Mouse (Mus musculus) MEL (cell line): ENCODE results near the gene Trappc10. TPM values are rescaled to one million over a fixed set of nuclear protein-coding genes. Genes with fewer than 3 reads are reported as not detected.

Experiments used
- DNase-seq: peaks from one replicate; pipeline ENCODE4 v3.0.0; 2011; ENCODE audit warnings: low read depth, low spot score
- H3K27ac ChIP-seq: 2 replicates; pipeline ENCODE4 v1.5.1; 2012; ENCODE audit warnings: low read depth, mild to moderate bottlenecking, control low read depth, low read length, moderate library complexity; ENCODE audit not compliant: control insufficient read depth
- H3K27me3 ChIP-seq, 2 experiments: fragments of 150-350 bp in 1 of 2; sonication (generic) in 1 of 2; 2 replicates each; pipeline ENCODE4 v1.6.1; 2012; ENCODE audit warnings: low read length in 2 of 2, mild to moderate bottlenecking in 2 of 2, improper control_type of control experiment in 1 of 2, moderate library complexity in 1 of 2; ENCODE audit not compliant: insufficient read depth in 2 of 2, control insufficient read depth in 1 of 2
- H3K36me3 ChIP-seq, 2 experiments: 2 replicates each; pipeline ENCODE4 v1.6.1; 2012 to 2014; ENCODE audit warnings: low read length in 2 of 2, improper control_type of control experiment in 1 of 2, inconsistent platforms in 1 of 2, mild to moderate bottlenecking in 1 of 2; ENCODE audit not compliant: insufficient read depth in 2 of 2, control insufficient read depth in 1 of 2
- H3K4me1 ChIP-seq, 2 experiments: fragments of 150-350 bp in 1 of 2; sonication (generic) in 1 of 2; 2 replicates each; pipeline ENCODE4 v1.6.1; 2012; ENCODE audit warnings: low read length in 2 of 2, improper control_type of control experiment in 1 of 2, mild to moderate bottlenecking in 1 of 2; ENCODE audit not compliant: insufficient read depth in 2 of 2, control insufficient read depth in 1 of 2
- H3K4me3 ChIP-seq, 2 experiments: fragments of 150-350 bp in 1 of 2; sonication (generic) in 1 of 2; 2 replicates each; pipeline ENCODE4 v1.5.1; 2012; ENCODE audit warnings: low read depth in 2 of 2, low read length in 2 of 2, mild to moderate bottlenecking in 2 of 2, moderate library complexity in 2 of 2, control low read depth in 1 of 2, improper control_type of control experiment in 1 of 2; ENCODE audit not compliant: control insufficient read depth in 1 of 2, insufficient read depth in 1 of 2
- H3K79me2 ChIP-seq: 2 replicates; pipeline ENCODE4 v1.6.1; 2012; ENCODE audit warnings: mild to moderate bottlenecking, low read length, moderate library complexity; ENCODE audit not compliant: control insufficient read depth, poor library complexity, insufficient read depth
- H3K9ac ChIP-seq: 2 replicates; pipeline ENCODE4 v1.6.1; 2012; ENCODE audit warnings: low read depth, mild to moderate bottlenecking, control low read depth, low read length, moderate library complexity; ENCODE audit not compliant: control insufficient read depth, poor library complexity, severe bottlenecking
- H3K9me3 ChIP-seq: fragments of 150-350 bp; sonication (generic); replicated peaks from 2 replicates; pipeline ENCODE4 v1.6.1; 2012; ENCODE audit warnings: mild to moderate bottlenecking, low read length, improper control_type of control experiment, moderate library complexity; ENCODE audit not compliant: insufficient read depth
- BHLHE40 ChIP-seq: IDR thresholded peaks from 2 replicates; pipeline ENCODE4 v1.6.1; 2012; ENCODE audit warnings: low read depth, mild to moderate bottlenecking, inconsistent platforms, low read length, improper control_type of control experiment, borderline replicate concordance
- CHD1 ChIP-seq: IDR thresholded peaks from 2 replicates; pipeline ENCODE4 v1.6.1; 2012; ENCODE audit warnings: low read depth, mild to moderate bottlenecking, inconsistent platforms, low read length, improper control_type of control experiment
- CHD2 ChIP-seq: IDR thresholded peaks from 2 replicates; pipeline ENCODE4 v1.6.1; 2011; ENCODE audit warnings: low read length, improper control_type of control experiment
- E2F4 ChIP-seq: IDR thresholded peaks from 2 replicates; pipeline ENCODE4 v1.6.1; 2011; ENCODE audit warnings: low read depth, low read length, improper control_type of control experiment, borderline replicate concordance
- ELF1 ChIP-seq: IDR thresholded peaks from 2 replicates; pipeline ENCODE4 v1.6.1; 2014; ENCODE audit warnings: low read depth, mild to moderate bottlenecking, inconsistent platforms, low read length, improper control_type of control experiment, moderate library complexity
- EP300 ChIP-seq, 2 experiments: IDR thresholded peaks; 2 replicates each; pipeline ENCODE4 v1.6.1; 2011; ENCODE audit warnings: improper control_type of control experiment in 2 of 2, low read length in 2 of 2, low read depth in 1 of 2, mild to moderate bottlenecking in 1 of 2
- ETS1 ChIP-seq: IDR thresholded peaks from 2 replicates; pipeline ENCODE4 v1.6.1; 2012; ENCODE audit warnings: low read depth, mild to moderate bottlenecking, inconsistent platforms, low read length, improper control_type of control experiment, moderate library complexity
- GABPA ChIP-seq: IDR thresholded peaks from 2 replicates; pipeline ENCODE4 v1.6.1; 2012; ENCODE audit warnings: low read depth, mild to moderate bottlenecking, inconsistent platforms, low read length, improper control_type of control experiment, moderate library complexity
- GATA1 ChIP-seq: IDR thresholded peaks from 2 replicates; pipeline ENCODE4 v1.6.1; 2011; ENCODE audit warnings: low read depth, low read length, improper control_type of control experiment
- HCFC1 ChIP-seq: IDR thresholded peaks from 2 replicates; pipeline ENCODE4 v1.6.1; 2012; ENCODE audit warnings: low read depth, mild to moderate bottlenecking, inconsistent platforms, low read length, improper control_type of control experiment, moderate library complexity
- JUND ChIP-seq: IDR thresholded peaks from 2 replicates; pipeline ENCODE4 v1.6.1; 2011; ENCODE audit warnings: low read depth, mild to moderate bottlenecking, improper control_type of control experiment, low read length
- KAT2A ChIP-seq: conservative IDR thresholded peaks from 2 replicates; pipeline ENCODE4 v1.6.1; 2012; ENCODE audit warnings: low read depth, low read length, improper control_type of control experiment, inconsistent platforms
- MAFK ChIP-seq: IDR thresholded peaks from 2 replicates; pipeline ENCODE4 v1.6.1; 2011; ENCODE audit warnings: low read depth, mild to moderate bottlenecking, low read length, improper control_type of control experiment, borderline replicate concordance
- MAX ChIP-seq: IDR thresholded peaks from 2 replicates; pipeline ENCODE4 v1.6.1; 2011; ENCODE audit warnings: low read length, improper control_type of control experiment
- MAZ ChIP-seq: IDR thresholded peaks from 2 replicates; pipeline ENCODE4 v1.6.1; 2012; ENCODE audit warnings: low read depth, mild to moderate bottlenecking, inconsistent platforms, low read length, improper control_type of control experiment
- MEF2A ChIP-seq: IDR thresholded peaks from 2 replicates; pipeline ENCODE4 v1.6.1; 2014; ENCODE audit warnings: low read depth, mild to moderate bottlenecking, inconsistent platforms, low read length, improper control_type of control experiment; ENCODE audit not compliant: poor library complexity, insufficient replicate concordance, severe bottlenecking; ENCODE audit errors: extremely low read depth
- MYB ChIP-seq: IDR thresholded peaks from 2 replicates; pipeline ENCODE4 v1.6.1; 2011; ENCODE audit warnings: mild to moderate bottlenecking, low read depth, low read length, improper control_type of control experiment
- MYC ChIP-seq: IDR thresholded peaks from 2 replicates; pipeline ENCODE4 v1.6.1; 2011; ENCODE audit warnings: low read depth, mild to moderate bottlenecking, low read length, improper control_type of control experiment, moderate library complexity
- NELFE ChIP-seq: IDR thresholded peaks from 2 replicates; pipeline ENCODE4 v1.6.1; 2011; ENCODE audit warnings: low read depth, low read length, improper control_type of control experiment
- POLR2A ChIP-seq, 2 experiments: IDR thresholded peaks; 2 replicates each; pipeline ENCODE4 v1.6.1; 2011 to 2012; ENCODE audit warnings: low read length in 2 of 2, mild to moderate bottlenecking in 2 of 2, control low read depth in 1 of 2, improper control_type of control experiment in 1 of 2, low read depth in 1 of 2, moderate library complexity in 1 of 2; ENCODE audit not compliant: control insufficient read depth in 1 of 2, insufficient read depth in 1 of 2, poor library complexity in 1 of 2
- POLR2AphosphoS2 ChIP-seq: IDR thresholded peaks from 2 replicates; pipeline ENCODE4 v1.6.1; 2011; ENCODE audit warnings: low read length, improper control_type of control experiment
- RAD21 ChIP-seq: IDR thresholded peaks from 2 replicates; pipeline ENCODE4 v1.6.1; 2011; ENCODE audit warnings: mild to moderate bottlenecking, low read depth, low read length, improper control_type of control experiment
- RCOR1 ChIP-seq: IDR thresholded peaks from 2 replicates; pipeline ENCODE4 v1.6.1; 2012; ENCODE audit warnings: low read depth, mild to moderate bottlenecking, inconsistent platforms, low read length, improper control_type of control experiment
- SIN3A ChIP-seq: IDR thresholded peaks from 2 replicates; pipeline ENCODE4 v1.6.1; 2012; ENCODE audit warnings: low read length, improper control_type of control experiment, inconsistent platforms
- SMC3 ChIP-seq: IDR thresholded peaks from 2 replicates; pipeline ENCODE4 v1.6.1; 2011; ENCODE audit warnings: low read depth, low read length, improper control_type of control experiment
- TAL1 ChIP-seq: IDR thresholded peaks from 2 replicates; pipeline ENCODE4 v1.6.1; 2012; ENCODE audit warnings: mild to moderate bottlenecking, inconsistent platforms, low read length, moderate library complexity, mixed read lengths
- TBP ChIP-seq: IDR thresholded peaks from 2 replicates; pipeline ENCODE4 v1.8.0; 2011; ENCODE audit warnings: low read depth, low read length, improper control_type of control experiment
- UBTF ChIP-seq: IDR thresholded peaks from 2 replicates; pipeline ENCODE4 v1.6.1; 2012; ENCODE audit warnings: low read depth, mild to moderate bottlenecking, inconsistent platforms, low read length, improper control_type of control experiment, moderate library complexity, borderline replicate concordance; ENCODE audit not compliant: insufficient read depth
- USF2 ChIP-seq, 2 experiments: IDR thresholded peaks; 2 replicates each; pipeline ENCODE4 v1.6.1; 2011 to 2012; ENCODE audit warnings: improper control_type of control experiment in 2 of 2, low read length in 2 of 2, borderline replicate concordance in 1 of 2, inconsistent platforms in 1 of 2, low read depth in 1 of 2, mild to moderate bottlenecking in 1 of 2; ENCODE audit not compliant: insufficient read depth in 1 of 2
- ZKSCAN1 ChIP-seq: IDR thresholded peaks from 2 replicates; pipeline ENCODE4 v1.6.1; 2012; ENCODE audit warnings: low read depth, mild to moderate bottlenecking, inconsistent platforms, low read length, improper control_type of control experiment, moderate library complexity
- ZMIZ1 ChIP-seq: IDR thresholded peaks from 2 replicates; pipeline ENCODE4 v1.6.1; 2012; ENCODE audit warnings: low read depth, mild to moderate bottlenecking, inconsistent platforms, low read length, improper control_type of control experiment, moderate library complexity
- polyA plus RNA-seq, 2 experiments: library from polyadenylated mRNA; stranded (reverse) in 1 of 2; unstranded in 1 of 2; fragments of >175 nt in 1 of 2; fragments of >200 nt in 1 of 2; gene quantifications; 2 replicates each; pipeline versions ENCODE4 v1.2.1 to v1.2.4; 2012; ENCODE audit warnings: low replicate concordance in 2 of 2, low read depth in 1 of 2; ENCODE audit not compliant: insufficient read length in 2 of 2, insufficient read depth in 1 of 2, missing spikeins in 1 of 2
- total RNA-seq: library from RNA; depleted of rRNA; stranded (reverse); fragments of 300-350 nt; gene quantifications from 2 replicates; pipeline ENCODE4 v1.2.3, GENCODE M21; 2012

Trappc10 gene
- total and polyA plus RNA-seq, 3 experiments = 26.1 to 35.5 TPM; not detected in 1

DNA sequence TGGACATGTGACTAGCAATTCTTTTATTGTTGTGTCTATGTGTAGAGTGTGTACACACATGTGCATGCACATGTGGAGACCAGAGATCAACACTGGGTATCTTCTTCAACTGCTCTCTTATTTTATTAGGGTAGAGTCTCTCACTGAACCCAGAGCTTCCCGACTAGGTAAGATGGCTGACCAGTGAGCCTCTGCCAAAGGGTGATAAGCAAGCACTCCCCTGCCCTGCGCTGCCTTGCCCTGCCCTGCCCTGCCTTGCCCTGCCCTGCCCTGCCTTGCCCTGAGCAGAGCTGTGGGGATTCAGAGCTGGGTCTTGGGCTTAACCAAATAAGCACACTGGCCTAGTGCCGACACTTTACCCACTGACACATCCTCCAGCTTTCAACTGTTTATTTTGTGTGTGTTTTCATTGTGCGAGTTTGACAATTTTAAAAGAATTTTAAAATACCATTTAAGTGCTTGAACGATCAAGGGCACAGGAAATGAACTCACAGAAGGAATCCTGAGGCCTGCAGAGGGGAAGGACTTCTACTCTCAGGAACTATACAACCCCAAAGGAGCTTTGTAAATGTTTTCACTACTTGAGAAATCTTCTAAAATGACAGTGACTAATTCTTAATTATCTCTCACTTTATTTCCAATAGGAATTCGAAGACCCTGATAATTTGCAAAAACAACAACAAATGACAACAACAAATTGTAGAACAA lies 27.9 kb downstream of the Trappc10 start:
- Histone ChIP-seq H3K27me3 (no peaks in the 10 kb centered on the region), H3K9ac (no peak overlapping the region), H3K79me2 (no peaks in the 10 kb centered on the region), H3K9me3 (no peaks in the 10 kb centered on the region)
- no peak for DNase-seq
- TF ChIP-seq GATA1 (no peak), NELFE (no peak), ELF1 (no peak), CHD1 (no peak), RAD21 (no peak), HCFC1 (no peak), TAL1 (no peak), POLR2A (IDR thresholded peaks at IDR 0.05; ENCODE audit: control insufficient read depth in 1 of 2, insufficient read depth in 1 of 2, low read depth in 1 of 2, low read length in 2 of 2, poor library complexity in 1 of 2) (no peak), E2F4 (no peak), MAX (no peak), SMC3 (no peak), SIN3A (no peak), EP300 (IDR thresholded peaks at IDR 0.05; ENCODE audit: low read depth in 1 of 2, low read length in 2 of 2) (no peak), USF2 (IDR thresholded peaks at IDR 0.05; ENCODE audit: borderline replicate concordance in 1 of 2, insufficient read depth in 1 of 2, low read depth in 1 of 2, low read length in 2 of 2) (no peak), RCOR1 (no peak), MAFK (no peak), POLR2AphosphoS2 (no peak), MEF2A (no peak)
- TF ChIP-seq, all 39 proteins: peak for 0
- no peak overlapping the region for H3K27ac ChIP-seq
- H3K4me1 ChIP-seq = no peaks in the 10 kb centered on the region
- H3K36me3 ChIP-seq = peaks cover 0 to 5% of the 10 kb centered on the region in 2 experiments; a peak in 2 of 4 replicates
- no peak overlapping the region for H3K4me3 ChIP-seq

DNA sequence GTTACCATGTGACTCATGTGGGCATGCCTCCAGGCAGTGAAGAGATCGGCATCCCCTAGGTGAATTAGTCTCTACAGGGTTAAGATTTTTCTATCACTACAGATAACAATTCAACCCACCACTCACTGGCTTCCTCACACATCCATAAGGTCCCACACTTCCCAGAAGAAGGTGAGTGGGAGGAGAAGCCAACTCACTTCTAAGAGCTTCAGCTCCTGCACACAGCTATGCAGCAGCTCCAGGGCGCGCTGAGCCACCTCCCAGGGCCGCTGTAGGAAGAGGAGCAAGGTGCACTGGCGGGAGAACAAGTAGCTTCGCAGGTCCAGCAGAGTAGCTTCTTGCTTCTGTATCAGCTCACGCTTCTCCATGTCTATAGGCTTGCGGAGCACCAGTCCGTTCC lies 30.1 kb downstream of the Trappc10 start:
- Histone ChIP-seq H3K27me3 (no peaks in the 10 kb centered on the region), H3K9ac (no peak overlapping the region), H3K4me3 (no peak overlapping the region), H3K9me3 (no peaks in the 10 kb centered on the region), H3K79me2 (no peaks in the 10 kb centered on the region), H3K36me3 (peaks cover 0 to 8% of the 10 kb centered on the region in 2 experiments; a peak in 2 of 4 replicates), H3K4me1 (no peaks in the 10 kb centered on the region), H3K27ac (no peak overlapping the region)
- TF ChIP-seq TBP (no peak), ZKSCAN1 (no peak), TAL1 (no peak), MAX (no peak), E2F4 (no peak), MYC (no peak), JUND (no peak), CHD2 (no peak), MAZ (no peak), BHLHE40 (no peak), USF2 (IDR thresholded peaks at IDR 0.05; ENCODE audit: borderline replicate concordance in 1 of 2, insufficient read depth in 1 of 2, low read depth in 1 of 2, low read length in 2 of 2) (no peak), MYB (no peak), KAT2A (no peak), ETS1 (no peak), UBTF (no peak), RAD21 (no peak), ZMIZ1 (no peak), GABPA (no peak), POLR2AphosphoS2 (no peak)
- DNase-seq = no peak
